Mouse (Mus musculus): ENCODE measurements around the gene Otx1.

GRCm38 (mm10) chr11:21999396-22000315 is 3.0 kb downstream of the Otx1 start:
- TF ChIP-seq GATA1 (IDR thresholded peaks at IDR 0.05; ENCODE audit: borderline replicate concordance, low read length) = no peak
- no peak for TF ChIP-seq FLI1 (IDR thresholded peaks at IDR 0.05; ENCODE audit: low read length)
